Mouse (Mus musculus) cerebellum, adult 2 months (tissue): ENCODE measurements at regions not wholly inside any gene's neighbourhood (a gene's known extent, or its start where the extent isn't known, plus 50 kb on each side); places are given as distances from the start of the nearest gene placed in this dataset.

Experiments
- CTCF ChIP-seq: fragments of 200-500 bp; IDR thresholded peaks from 2 replicates; pipeline ENCODE4 v1.5.1; 2011; ENCODE audit warnings: low read depth, mild to moderate bottlenecking, control low read depth, low read length, moderate library complexity, borderline replicate concordance; ENCODE audit not compliant: insufficient read depth
- POLR2A ChIP-seq: fragments of 200-500 bp; IDR thresholded peaks from 2 replicates; pipeline ENCODE4 v1.6.1; 2011; ENCODE audit warnings: low read length, control low read depth, borderline replicate concordance; ENCODE audit not compliant: insufficient read depth

- TF ChIP-seq POLR2A (no peak), CTCF (no peak)
Measured at GRCm38 (mm10) chr1:91636571-91636970, 96.2 kb downstream of the Asb1 start.
